Mouse (Mus musculus) ES-CJ7 (cell line): ENCODE measurements around the gene Dld.

Source experiments
- DNase-seq: peaks from one replicate; pipeline ENCODE4 v3.0.0; 2011; ENCODE audit warnings: low read depth, low spot score

Gene Dld

DNA sequence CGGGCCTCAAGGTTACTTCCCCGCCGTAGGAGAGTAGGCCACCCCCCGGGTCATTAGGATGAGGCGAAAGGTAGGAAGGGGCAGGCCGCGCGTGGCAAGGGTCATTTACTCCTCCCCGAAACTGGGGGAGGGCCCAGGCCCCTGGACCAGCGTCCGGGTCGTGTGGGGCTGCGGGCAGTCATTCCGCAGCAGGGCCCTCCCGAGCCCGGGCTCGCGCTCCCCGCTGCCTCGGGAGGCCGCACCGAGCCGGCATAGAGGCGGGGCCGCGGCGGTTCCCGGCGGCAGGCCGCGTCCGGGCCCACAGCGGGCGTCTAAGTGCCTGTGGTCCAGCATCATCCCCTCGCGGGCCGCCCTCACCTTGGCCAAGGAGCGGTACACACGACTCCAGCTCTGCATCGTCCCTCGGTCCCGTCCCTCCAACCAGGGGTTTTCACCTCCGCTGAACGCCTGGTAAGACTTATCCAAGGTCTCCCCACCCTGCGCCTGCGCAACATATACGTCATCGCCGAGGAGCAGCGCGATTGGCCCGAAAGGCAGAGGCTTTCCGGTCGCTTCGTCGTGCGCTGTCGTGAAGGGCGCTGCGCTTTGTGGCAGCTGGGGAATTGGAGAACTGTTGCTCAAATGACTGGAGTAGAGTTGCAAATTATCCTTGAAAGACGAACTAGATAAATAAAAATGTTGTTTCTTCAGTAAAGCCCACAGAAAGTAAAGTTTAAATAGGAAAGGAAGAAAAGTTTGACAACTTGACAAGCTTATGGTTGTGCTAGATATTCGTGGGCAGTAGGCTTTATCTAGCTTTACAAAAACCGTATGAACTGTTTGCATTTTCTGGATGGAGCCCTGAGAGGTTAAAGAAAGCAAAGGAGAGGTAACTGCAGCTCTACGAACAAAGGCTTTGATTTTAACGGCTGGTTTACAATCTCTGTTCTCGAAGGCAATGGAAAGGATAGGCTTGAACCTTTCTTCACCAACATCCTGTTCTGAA is at the start of gene Dld:
TSS of gene Dld (minus strand) at position 510 of the 985 bp plus-strand sequence.
- DNase-seq = peak; percentile 97

DNA sequence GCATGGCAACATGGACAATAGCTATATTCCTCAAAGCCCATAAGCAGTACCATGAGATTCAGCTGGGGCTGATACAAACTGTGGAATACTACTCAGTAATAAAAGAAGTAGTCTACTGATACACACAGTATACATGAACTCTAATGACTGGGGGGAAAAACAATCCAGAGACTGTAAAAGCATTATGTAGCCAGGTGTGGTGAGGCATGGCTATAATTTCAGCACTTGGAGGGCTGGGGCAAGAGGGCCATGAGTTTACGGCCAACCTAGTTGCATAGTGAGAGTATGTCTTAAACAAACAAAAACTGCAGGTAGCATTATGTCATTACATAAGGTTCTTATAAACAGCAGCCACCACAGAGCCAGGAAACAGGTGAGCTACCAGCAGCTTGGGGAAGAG is 49.6 kb upstream of the Dld start:
- DNase-seq = no peak

DNA sequence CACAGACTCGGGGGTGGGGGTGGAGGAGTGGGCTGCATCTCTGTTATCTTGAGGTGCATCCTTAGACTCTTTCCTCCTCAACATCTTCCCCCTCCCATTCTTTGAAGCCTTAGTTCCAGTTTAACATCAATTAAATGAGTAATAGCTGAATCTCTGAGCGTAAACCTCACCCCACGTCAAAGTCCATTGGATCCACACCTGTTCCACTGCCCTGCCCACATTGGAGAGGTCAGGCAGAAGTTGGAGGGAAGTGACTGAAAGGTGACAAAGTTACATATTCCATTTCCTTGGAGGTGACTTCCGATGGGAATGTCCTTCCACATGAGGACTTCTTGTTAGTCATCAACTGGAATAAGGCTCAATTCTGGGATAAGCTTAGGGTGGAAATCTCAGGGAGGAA is 46.5 kb upstream of the Dld start:
- no peak for DNase-seq

DNA sequence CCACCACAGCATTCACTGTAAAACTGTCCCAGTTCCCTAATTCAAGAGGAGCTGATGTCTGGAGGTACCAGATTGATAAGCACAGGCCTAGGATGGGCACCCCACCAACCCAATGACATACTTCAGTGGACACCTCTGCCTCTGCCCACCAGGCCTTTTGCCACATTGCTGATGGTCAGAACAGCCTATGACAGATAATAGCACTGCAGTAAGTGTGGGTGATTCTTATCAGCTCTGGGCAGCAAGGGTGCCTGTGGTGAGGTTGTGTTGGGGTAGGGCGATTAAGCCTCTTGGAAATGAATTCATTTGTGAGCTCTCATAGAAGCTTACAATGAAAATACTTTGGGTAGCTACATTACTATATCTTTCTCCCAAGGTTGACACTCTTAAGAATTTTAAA is 44.6 kb upstream of the Dld start:
- no peak for DNase-seq

DNA sequence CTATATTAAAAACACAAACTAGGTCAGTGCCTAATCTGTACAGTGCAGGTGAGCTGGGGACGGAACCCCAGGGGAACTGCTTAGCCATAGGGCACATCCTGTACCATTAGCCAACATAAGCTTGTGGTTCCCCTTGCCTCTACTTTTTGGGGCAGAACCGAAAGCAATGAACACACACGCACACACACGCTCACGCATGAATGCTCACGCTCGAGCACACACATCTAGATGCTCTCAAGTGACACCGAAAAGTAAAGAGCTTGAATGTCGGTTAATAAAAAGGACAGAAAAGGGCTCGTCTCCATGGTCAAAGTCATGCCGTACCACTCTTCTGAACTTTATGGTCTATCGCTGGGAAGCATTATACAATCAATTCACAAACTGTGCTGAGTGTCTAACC is 40.4 kb upstream of the Dld start:
- DNase-seq = no peak

DNA sequence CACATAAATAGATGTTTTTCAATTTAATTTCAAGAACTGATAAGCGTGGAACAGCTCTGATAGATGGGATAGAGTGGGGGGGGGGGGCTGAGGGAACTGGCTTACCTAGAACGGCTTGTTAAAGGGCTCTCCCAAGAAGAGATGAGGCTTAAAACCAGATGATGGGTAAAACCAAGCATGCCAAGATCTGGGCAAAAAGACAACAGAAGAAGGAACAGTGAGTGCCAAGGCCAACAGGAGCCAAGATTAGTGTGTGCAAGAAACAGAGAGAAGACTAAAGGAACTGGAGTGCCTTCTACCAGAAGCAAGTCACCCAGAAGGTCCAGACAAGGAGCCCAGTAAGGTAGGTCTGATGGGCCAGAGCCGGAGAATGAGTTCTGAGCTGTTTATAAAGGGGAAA is 39.3 kb upstream of the Dld start, which contains the start of gene Slc26a3:
TSS of gene Slc26a3 (plus strand) at position 301 of the 400 bp plus-strand sequence.
- DNase-seq = no peak

DNA sequence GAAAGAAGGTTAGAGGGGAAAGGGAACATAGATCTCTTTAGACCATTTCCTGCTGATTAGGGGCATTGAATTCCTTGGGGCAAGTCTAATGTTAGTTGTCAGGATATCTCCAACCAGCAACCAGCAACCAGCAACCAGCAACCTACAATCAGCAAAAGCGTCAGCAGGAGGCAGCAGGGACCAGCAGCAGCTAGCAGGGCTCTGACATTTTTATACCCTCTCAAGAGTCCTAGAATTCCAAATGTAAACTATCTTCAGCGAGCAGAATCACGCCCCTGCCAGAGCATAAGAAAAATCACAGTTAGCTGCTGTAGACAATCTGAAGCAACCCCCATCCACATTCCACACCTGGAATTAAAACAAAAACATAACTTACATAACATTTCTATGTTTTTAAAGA is 36.0 kb upstream of the Dld start:
- DNase-seq = no peak

DNA sequence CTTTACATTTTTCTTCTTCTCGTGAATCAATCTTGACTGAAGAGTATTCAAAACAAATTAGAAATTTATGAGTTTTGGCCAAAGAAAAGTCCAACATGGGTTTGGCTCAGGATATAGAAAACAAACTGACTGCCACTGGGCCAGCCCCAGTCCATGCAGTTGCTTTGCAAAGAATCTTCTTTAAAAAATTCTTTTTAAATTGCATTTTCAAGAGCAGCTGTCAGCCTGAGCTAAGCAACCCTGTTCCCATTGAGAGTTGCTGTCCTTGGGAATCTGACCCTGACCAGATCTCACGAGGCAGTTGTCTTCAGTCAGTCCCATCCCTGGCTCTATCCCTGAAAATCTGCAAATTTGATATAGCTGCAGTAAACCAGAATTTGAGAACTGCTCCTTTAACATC is 31.2 kb upstream of the Dld start:
- DNase-seq = no peak

DNA sequence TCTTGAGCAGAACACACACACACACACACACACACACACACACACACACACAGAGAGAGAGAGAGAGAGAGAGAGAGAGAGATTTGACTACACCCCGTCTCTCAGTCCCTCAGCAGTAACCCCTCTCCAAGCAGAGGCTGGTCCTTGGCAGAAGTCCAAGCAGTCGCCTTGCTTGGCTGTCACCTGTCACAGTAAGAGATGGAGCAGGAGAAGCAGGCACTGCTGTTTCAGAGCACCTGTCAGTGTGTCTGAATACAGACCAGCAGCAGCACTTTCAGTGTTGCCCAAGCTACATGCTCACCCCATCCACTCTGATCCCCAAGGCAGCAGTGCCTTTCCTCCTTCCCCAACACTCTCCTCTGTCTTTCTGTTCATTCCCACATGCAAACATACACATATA is 29.6 kb upstream of the Dld start:
- DNase-seq = no peak

DNA sequence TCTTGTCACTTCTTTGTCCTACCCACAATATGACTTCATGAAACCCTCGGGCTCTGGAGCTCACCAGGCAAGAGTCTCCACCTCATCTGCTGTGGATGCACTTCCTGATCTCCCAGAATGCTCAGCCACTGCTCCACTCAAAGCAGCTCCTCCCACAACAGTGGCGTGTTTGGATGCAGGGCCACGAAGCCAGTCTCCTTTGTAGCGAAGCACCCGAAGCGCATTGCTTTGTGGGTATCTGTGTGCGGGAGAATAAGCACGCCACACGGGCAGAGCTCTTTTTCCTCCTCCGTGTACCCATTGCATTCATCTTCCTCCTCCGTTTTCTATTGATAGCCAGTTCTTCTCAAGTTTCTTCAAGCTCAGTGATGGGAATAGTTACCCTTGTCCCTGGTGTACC is 26.0 kb upstream of the Dld start:
- no peak for DNase-seq

DNA sequence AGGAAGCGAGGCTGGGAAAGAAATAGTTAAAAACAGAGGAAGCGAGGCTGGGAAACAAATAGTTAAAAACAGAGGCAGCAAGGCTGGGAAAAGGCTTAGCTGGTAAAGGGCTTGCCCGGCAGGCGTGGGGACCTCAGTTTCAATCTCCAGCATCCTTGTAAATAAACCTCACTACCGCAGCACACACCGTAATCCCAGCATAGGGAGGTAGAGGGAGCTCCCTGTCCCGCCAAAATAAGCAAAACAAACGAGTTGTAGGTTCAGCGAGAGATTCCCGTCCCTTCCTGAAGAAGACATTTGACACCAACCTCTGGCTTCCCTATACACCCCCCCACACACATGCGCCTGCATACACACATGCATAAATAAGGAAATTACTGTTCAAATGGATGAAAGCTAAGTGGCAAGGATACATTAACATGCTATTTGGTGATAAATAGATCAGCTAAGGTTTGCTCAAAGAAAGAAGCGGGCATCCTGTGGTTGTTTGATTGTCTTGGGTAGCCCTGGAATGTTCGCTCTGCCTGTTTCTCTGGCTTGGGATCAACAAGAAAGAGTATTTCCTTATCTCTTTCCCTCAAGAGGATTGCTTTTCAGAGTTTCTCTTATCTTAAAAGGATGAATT is 25.2 kb upstream of the Dld start:
- DNase-seq = peak; percentile 68

DNA sequence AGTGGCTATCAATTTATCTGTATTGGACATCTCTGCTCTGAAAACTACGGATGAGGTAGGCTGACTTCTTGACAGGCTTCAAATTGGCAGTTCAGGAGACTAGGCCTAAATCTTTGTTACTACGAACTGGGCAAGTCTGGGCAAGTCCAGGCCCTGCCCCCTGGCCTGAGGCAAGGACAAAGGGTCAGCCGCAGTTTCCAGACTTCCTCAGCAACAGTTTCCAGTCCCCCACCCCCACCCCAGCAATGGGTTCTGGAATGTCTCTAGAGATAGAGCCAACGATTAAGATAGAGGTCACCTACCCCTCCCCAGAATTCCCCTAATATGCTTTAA is 24.0 kb upstream of the Dld start:
- peak; percentile 25 for DNase-seq

DNA sequence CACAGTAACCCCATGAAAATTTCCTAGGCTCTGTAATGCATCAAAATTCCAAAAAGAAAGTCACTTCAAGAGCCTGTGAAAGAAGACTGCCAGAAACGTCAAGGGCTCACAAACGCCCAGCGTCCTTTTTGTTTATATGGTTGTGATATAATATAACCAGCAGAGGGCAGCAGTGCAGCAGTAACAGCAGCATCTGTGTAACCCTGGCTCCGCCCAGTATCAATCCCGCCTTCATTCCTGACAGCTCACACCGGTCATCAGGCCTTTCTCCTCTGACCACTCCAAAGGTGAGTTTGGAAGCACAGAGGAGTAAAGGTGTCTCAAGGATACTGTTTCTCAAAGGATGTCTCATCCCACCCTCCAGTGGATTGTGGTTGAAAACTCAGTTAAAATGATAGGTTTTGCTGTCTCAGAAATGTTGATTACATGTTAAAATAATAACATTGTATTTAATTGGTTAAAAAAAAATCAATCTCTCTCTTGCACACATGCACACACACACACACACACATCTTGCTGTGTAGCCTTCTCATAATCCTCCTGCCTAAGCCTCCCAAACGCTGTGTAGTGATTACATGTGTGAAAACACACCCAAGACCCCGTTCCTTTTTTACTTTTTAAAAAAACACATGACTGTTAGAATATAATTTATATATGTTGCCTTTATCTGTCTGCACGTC is 23.5 kb upstream of the Dld start:
- DNase-seq = peak; percentile 66

DNA sequence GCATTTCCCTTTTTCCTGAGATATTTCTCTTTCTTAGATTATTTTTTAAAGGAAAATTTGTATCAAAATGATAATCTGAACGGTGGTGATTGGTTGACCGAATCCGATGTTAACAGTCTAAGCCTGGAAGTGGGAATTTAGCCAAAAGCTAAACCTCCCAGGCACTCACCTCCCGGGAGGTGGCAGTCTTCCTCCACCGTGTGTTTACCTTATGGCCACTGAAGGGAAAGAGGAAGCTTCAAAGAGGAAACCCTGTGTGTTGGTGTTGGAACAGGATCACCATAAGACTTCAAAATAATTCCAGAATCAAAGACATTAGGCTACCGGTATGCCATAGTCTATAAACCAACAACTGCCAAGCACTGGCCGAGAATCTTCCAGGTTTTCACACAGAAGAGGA is 18.4 kb upstream of the Dld start:
- no peak for DNase-seq

DNA sequence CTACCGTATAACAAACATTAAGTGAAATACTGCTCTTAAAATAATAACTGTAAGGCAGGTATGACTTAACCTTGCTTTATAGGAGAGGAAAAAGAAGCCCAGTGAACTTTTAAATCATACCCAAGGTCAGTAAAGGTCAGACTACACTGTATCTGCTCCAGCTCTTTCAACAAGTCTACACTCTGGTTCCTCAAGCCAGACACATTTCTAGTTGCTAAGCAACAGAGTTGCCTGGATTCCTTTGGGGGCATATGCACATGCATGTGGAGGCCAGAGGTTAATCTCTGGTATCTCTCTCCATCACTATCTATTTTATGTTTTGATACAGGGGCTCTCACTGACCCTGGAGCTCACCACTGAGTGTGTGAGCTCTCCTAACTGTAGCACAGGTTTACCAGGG is 17.9 kb upstream of the Dld start:
- DNase-seq = no peak

DNA sequence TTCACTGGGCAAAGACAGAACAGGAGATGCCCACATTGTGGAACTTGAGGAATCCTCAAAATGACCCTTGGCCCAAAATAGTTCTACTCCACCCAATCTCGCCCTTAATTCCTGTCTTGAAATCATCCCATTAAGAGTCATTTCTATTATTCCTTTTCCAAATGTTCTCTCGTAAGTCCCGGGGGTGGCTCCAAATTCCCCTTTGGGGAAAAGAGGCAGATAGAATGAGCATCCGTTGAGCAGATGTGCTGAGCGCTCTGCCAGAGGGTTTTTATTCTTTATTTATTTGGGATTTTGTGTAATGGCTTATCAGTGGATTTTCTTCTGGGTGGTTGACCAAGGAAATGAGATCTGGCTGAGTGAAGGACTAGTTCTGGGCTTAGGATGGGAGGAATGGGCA is 16.5 kb upstream of the Dld start:
- no peak for DNase-seq

DNA sequence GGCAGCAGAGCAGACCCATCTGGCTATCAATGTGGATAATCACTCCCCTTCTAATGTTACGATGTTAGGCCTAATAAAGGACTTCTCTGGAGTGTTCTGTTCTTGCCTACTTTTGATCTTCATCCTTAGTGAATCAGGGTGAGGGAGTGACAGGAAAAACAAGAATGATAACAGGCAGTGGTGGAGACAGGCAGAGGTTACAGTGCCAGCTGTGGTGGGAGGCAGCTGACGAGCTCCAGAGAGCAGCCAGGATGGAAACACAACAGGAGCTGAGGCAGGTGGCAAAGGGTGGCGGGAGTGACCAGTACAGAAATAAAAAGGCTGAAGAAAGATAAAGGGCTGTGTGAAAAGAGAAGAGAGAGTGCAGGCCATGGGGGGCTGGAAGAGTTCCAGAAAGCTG is 15.2 kb upstream of the Dld start:
- no peak for DNase-seq

DNA sequence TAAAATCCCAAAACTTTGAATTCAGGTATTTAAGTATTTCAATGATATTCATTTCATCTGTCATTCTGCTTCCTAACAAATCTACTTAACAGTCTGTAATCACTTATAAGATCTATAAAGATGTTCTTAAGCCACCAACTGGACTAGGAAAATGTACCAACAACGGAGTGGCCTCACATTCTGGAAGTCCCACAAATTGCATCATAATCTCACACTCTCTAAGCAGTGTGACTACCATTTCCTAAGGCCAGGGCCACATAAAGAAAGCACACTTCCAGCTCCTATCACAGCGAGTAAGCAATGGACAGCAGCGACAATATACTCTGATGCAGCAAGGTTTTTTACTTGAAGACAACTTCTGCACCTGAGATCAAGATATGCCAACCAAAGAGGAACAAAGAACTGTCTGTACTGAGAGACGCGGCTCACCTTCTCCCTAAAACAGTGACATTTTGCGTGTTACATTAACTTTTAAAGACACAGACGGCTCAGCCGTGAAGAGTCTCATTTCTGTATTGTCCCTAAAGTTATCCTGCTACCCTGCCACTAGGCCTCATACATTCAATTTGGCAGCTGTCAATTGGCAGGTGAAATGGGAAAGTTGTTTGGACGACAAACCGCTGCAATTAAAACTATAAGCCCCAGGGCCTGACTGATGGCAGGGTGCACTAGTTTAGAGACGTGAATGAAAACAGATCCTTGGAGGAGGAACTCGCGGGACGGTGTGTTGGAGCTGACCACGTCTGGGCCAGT is 886 bp downstream of the Dld start:
- DNase-seq = no peak

DNA sequence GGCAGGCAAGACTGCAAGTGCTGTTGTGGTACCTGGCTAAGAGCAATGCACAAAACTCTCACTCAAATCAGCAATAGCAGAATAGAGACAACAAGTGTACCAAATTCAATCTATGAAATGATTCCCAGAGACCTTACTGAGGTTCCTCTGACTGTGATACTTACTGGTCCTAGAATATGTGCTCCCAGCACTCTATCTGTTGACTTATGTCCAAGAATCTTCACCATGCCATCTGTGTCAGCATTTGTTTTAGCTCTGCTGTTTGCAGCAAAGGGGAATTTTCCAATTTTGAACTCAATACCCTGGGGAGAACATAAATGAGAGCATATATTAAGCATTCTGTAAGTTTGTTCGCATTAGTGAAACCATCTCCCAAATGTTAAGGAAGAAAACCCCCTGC is 18.0 kb downstream of the Dld start:
- DNase-seq = no peak

DNA sequence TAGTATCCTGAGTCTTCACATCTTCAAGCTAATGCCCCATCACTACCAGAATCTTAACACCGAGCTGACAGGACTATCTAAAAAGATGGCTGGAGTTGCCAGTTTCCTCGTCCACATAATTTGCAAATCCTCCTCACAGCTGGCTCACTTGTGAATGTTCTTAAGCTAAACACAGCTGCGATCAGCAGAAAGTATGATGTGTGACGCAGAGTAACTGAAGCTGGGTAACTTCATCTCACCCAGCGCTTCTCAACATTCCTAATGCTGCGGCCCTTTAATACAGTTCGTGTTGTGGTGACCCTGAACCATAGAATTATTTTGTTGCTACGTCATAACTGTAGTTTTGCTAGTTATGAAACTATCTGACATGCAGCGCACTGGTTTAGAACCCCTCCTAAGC is 24.1 kb downstream of the Dld start:
- no peak for DNase-seq

DNA sequence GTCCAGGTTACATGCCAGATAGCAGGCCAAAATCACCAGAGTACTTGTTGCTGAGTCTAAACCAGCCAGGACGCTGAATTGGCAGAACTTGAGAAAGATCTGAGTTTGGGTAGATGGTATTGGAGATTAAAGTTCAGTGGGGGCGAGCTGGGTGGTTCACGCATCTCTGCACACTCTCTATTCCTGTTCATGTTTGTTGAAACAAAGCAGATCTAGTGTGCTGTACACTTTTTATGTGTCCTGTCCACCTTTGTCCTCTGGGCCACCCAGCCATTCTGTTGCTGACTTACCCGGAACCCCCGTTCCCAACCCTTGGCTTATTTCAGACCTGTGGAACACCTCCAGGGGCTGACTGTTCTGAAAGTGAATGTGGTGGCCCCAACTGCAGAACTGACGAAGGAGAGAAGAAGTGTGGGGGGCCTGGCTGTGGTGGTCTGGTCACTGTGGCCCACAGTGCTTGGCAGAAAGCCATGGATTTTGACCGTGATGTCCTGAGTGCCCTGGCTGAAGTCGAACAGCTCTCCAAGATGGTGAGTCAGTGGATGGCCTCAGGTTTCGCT is 28.0 kb downstream of the Dld start:
- DNase-seq = no peak

DNA sequence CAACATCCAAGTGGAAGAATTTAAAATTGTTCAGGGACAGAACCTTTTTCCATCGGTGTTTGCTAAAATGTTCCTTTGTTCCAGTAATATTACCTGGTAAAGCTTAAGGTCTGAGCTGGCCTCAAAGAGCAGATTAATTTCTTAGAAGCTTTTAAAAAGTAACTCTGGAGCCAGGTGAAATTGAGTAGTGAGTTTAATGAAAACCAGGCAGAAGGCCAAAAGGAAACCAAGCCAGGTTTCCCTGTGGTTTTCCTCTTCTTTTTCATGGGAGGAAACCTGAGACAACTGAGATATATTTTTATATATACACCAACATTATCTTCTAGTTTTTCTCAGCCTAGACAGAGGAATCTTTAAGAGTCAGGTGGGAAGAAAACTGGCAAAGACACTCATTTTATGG is 29.7 kb downstream of the Dld start:
- no peak for DNase-seq
